ENCODE assay signal across 8 mouse cellular contexts in the genomic region with DNA sequence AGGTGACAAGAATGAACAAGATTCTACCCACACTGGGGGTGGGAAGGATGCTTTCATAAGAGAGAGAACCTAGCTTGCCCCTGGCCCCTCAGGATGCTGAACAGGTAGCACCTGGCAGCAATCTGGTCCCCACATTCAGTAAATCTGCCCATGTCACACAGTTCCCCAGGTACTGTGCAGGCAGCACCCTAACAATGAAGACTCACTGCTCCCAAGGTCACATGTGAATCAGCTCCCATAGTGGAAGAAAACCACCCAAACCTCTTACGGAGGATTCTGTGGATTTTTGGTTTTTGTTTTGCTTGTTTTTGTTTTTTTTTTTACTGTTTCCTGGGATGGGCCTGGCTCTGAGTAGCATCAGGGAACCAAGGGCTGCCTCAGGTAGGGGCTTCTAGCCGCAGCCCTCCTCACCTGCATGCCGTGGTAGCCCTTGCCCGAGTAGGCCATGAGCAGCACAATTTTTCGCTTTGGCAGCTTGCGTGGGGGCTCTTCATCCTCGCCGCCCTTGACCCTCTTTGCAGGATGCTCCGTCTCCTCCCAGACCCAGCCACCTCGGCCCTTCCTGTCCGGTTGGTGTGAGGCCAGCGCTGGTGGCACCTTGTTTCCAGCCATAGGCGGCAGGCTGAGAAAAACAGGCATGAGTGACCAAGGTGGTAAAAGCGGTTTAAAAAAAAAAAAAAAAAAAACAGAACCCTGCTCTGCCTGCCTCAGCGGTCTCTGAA. TPM values are rescaled to one million over a fixed set of nuclear protein-coding genes. Genes with fewer than 3 reads are reported as not detected.
A peak's percentile ranks its signal among the peaks of the same experiment; 100 is the strongest.
DNase-seq lines count a peak whose midpoint lies in the region; ATAC-seq lines count a peak whose summit lies in the region.

No protein-coding gene starts in this region.

- peak overlapping the region; percentile 87 for H3K4me3 ChIP-seq in neural tube, embryonic 11.5 days (ENCODE audit: low read depth, low read length)
- peak overlapping the region; percentile 89 for H3K4me3 ChIP-seq in limb, embryonic 12.5 days (replicated peaks)
- peak overlapping the region; percentile 78 for H3K4me3 ChIP-seq in neural tube, embryonic 15.5 days (replicated peaks)

- no peaks in the 10 kb centered on the region for H3K9me3 ChIP-seq in neural tube, embryonic 11.5 days (ENCODE audit: control insufficient read depth, low read length)
- no peaks in the 10 kb centered on the region for H3K9me3 ChIP-seq in limb, embryonic 12.5 days
- no peaks in the 10 kb centered on the region for H3K9me3 ChIP-seq in neural tube, embryonic 15.5 days (replicated peaks)

- DNase-seq in adrenal gland, postnatal 14 days, result peak; percentile 39
- DNase-seq in adrenal gland, adult 8-10 months, result no peak
- no peak for DNase-seq in neural tube, embryonic 11.5 days (ENCODE audit: low spot score)
- DNase-seq in neural tube, embryonic 10.5 days (ENCODE audit: extremely low spot score, low spot score), result no peak
- DNase-seq in left cerebral cortex, postnatal 36 days (ENCODE audit: low spot score in 2 of 2), result no peak
- DNase-seq in spleen, adult 18-20 months, result no peak

- H3K9ac ChIP-seq in neural tube, embryonic 11.5 days (ENCODE audit: low read length), result peak overlapping the region; percentile 81
- H3K9ac ChIP-seq in limb, embryonic 12.5 days (replicated peaks), result peak overlapping the region; percentile 86
- peak overlapping the region; percentile 66 for H3K9ac ChIP-seq in neural tube, embryonic 15.5 days (replicated peaks)

- no peaks in the 10 kb centered on the region for H3K27me3 ChIP-seq in neural tube, embryonic 11.5 days (ENCODE audit: control insufficient read depth, insufficient read depth, low read length)
- H3K27me3 ChIP-seq in limb, embryonic 12.5 days, result no peaks in the 10 kb centered on the region
- no peaks in the 10 kb centered on the region for H3K27me3 ChIP-seq in neural tube, embryonic 15.5 days (replicated peaks)

- peak overlapping the region; percentile 95 for H3K4me2 ChIP-seq in neural tube, embryonic 11.5 days (ENCODE audit: low read depth)
- peak overlapping the region; percentile 93 for H3K4me2 ChIP-seq in limb, embryonic 12.5 days
- peak overlapping the region; percentile 72 for H3K4me2 ChIP-seq in neural tube, embryonic 15.5 days

- peaks cover 5% of the 10 kb centered on the region; the same call in 1 of the 2 replicates for H3K4me1 ChIP-seq in neural tube, embryonic 11.5 days (ENCODE audit: control insufficient read depth, insufficient read depth, low read length)
- peaks cover 26% of the 10 kb centered on the region for H3K4me1 ChIP-seq in limb, embryonic 12.5 days (replicated peaks)
- peaks cover 27% of the 10 kb centered on the region for H3K4me1 ChIP-seq in neural tube, embryonic 15.5 days

- no peak overlapping the region for H3K27ac ChIP-seq in neural tube, embryonic 11.5 days (ENCODE audit: low read depth, low read length)
- no peak overlapping the region for H3K27ac ChIP-seq in limb, embryonic 12.5 days
- H3K27ac ChIP-seq in neural tube, embryonic 15.5 days (replicated peaks), result no peak overlapping the region

- intact Hi-C loops in left cerebral cortex, postnatal 36 days (cut with DNase I), result no loop called here

- peaks cover 6% of the 10 kb centered on the region for H3K36me3 ChIP-seq in neural tube, embryonic 11.5 days (ENCODE audit: control insufficient read depth, insufficient read depth, low read length)
- H3K36me3 ChIP-seq in limb, embryonic 12.5 days, result peaks cover 47% of the 10 kb centered on the region
- peaks cover 26% of the 10 kb centered on the region for H3K36me3 ChIP-seq in neural tube, embryonic 15.5 days

- 22% methylated on average over 15 of the region's 15 CpGs for WGBS in neural tube, embryonic 11.5 days
- 18% methylated on average over 15 of the region's 15 CpGs for WGBS in limb, embryonic 12.5 days
- 24% methylated on average over 15 of the region's 15 CpGs for WGBS in neural tube, embryonic 15.5 days

- ATAC-seq in neural tube, embryonic 11.5 days (ENCODE audit: insufficient read depth, low FRiP score, low TSS enrichment), result no peak
- no peak for ATAC-seq in limb, embryonic 12.5 days (ENCODE audit: insufficient number of reproducible peaks, insufficient read depth, low FRiP score, low TSS enrichment, low read depth)
- no peak for ATAC-seq in neural tube, embryonic 15.5 days (ENCODE audit: low FRiP score)

RNA-seq across cellular contexts. Expression of a gene that starts 1.0 kb away (rescaled TPM):
- 38.5 and 45.8 TPM in 2 replicates for total RNA-seq in adrenal gland, postnatal 14 days (2021)
- total RNA-seq in adrenal gland, adult 8-10 months (2022), result 10 to 100 TPM; 46.4 to 55.9 (median 51.5) TPM
- 16.7 and 18.4 TPM in 2 replicates for polyA plus RNA-seq in neural tube, embryonic 11.5 days (2014; fragmentation: Nextera tagmentation; extraction: Ambion mirVana)
- polyA plus RNA-seq in limb, embryonic 12.5 days (2016; fragmentation: Nextera tagmentation; extraction: Ambion mirVana), result 31.5 and 35.5 TPM in 2 replicates
- 23.0 and 31.6 TPM in 2 replicates for polyA plus RNA-seq in neural tube, embryonic 15.5 days (2015; fragmentation: Nextera tagmentation; extraction: Ambion mirVana)
- 10 to 100 TPM; 21.6 to 21.8 TPM for total RNA-seq in left cerebral cortex, postnatal 36 days (2021)

RNA-seq across cellular contexts. Expression of a gene that starts 8.9 kb away (rescaled TPM):
- total RNA-seq in adrenal gland, postnatal 14 days (2021), result 84.7 and 85.3 TPM in 2 replicates
- total RNA-seq in adrenal gland, adult 8-10 months (2022), result 100 to 1,000 TPM in 1 of 4 experiments, 10 to 100 TPM in 3; 82.2 to 134 (median 91.6) TPM
- polyA plus RNA-seq in neural tube, embryonic 11.5 days (2014; fragmentation: Nextera tagmentation; extraction: Ambion mirVana), result 50.4 and 50.9 TPM in 2 replicates
- polyA plus RNA-seq in limb, embryonic 12.5 days (2016; fragmentation: Nextera tagmentation; extraction: Ambion mirVana), result 42.6 and 50.1 TPM in 2 replicates
- polyA plus RNA-seq in neural tube, embryonic 15.5 days (2015; fragmentation: Nextera tagmentation; extraction: Ambion mirVana), result 44.0 and 49.7 TPM in 2 replicates
- 100 to 1,000 TPM in 1 of 2 experiments, 10 to 100 TPM in 1; 95.6 to 101 TPM for total RNA-seq in left cerebral cortex, postnatal 36 days (2021)

RNA-seq across cellular contexts. Expression of a gene that starts 30.5 kb away (rescaled TPM):
- 49.0 and 50.7 TPM in 2 replicates for total RNA-seq in adrenal gland, postnatal 14 days (2021)
- 10 to 100 TPM; 43.6 to 64.1 (median 57.3) TPM for total RNA-seq in adrenal gland, adult 8-10 months (2022)
- 41.7 and 46.9 TPM in 2 replicates for polyA plus RNA-seq in neural tube, embryonic 11.5 days (2014; fragmentation: Nextera tagmentation; extraction: Ambion mirVana)
- 28.2 and 29.6 TPM in 2 replicates for polyA plus RNA-seq in limb, embryonic 12.5 days (2016; fragmentation: Nextera tagmentation; extraction: Ambion mirVana)
- polyA plus RNA-seq in neural tube, embryonic 15.5 days (2015; fragmentation: Nextera tagmentation; extraction: Ambion mirVana), result 24.3 and 27.0 TPM in 2 replicates
- total RNA-seq in left cerebral cortex, postnatal 36 days (2021), result 10 to 100 TPM; 64.9 to 80.5 TPM
